Mouse (Mus musculus): ENCODE measurements at regions not wholly inside any gene's neighbourhood (a gene's known extent, or its start where the extent isn't known, plus 50 kb on each side); places are given as distances from the start of the nearest gene placed in this dataset.

DNA sequence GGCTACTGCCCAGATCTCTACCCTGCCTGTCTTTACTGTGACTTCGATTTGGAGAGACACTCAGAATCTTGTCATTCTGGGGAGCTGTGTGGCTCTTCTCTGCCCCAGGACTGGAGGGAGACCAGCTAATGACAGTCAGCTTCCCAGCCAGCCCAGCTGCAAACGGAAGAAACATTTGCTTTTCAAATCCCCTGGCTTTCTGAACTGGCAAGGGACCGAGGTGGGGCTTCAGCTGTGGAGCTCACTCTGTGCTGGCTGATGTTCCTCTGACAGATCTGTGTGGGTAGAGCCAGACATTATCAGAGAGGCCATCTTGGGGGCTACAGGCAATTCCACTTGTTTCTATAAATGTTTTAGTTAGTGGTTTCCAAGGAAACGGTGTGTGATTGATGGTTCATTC lies 54.0 kb upstream of the Slc35f3 start:
- intact Hi-C loops (cut with DNase I): no loop called here
- no peak for DNase-seq (ENCODE audit: low spot score in 2 of 2)

Measured in left cerebral cortex, postnatal 25 days (tissue).